Mouse (Mus musculus): Measurements from ENCODE around the gene Pakap.

- TF ChIP-seq CTCF (IDR thresholded peaks at IDR 0.05; ENCODE audit: low read depth, low read length) (no peak), GATA2 (IDR thresholded peaks at IDR 0.05; ENCODE audit: borderline replicate concordance, low read depth, low read length) (no peak), GATA1 (IDR thresholded peaks at IDR 0.05; ENCODE audit: borderline replicate concordance, low read length) (no peak), TAL1 (conservative IDR thresholded peaks at IDR 0.05; ENCODE audit: low read depth, low read length) (no peak)
Measured at GRCm38 (mm10) chr4:57919494-57920423, 351.8 kb downstream of the Pakap start.

Measured in G1E (cell line).